Comparison of ENCODE assay signal across 9 mouse cellular contexts in genomic region chr11:100958613-100959463, GRCm38 (mm10). TPM values are rescaled to one million over a fixed set of nuclear protein-coding genes. Genes with fewer than 3 reads are reported as not detected.
DNase-seq lines count a peak whose midpoint lies in the region; ATAC-seq lines count a peak whose summit lies in the region.
"Had no signal": no experiment of that assay in that cellular context is flagged by ENCODE, and none has a peak within 500 bp of the region (broad histone marks: within the 10 kb centered on the region; RNA-seq: fewer than 3 reads in every experiment).

No protein-coding gene starts in this region.

- peaks cover 47% of the 10 kb centered on the region for H3K4me1 ChIP-seq in heart, embryonic 11.5 days (ENCODE audit: control insufficient read depth, insufficient read depth, low read length)
- H3K4me1 ChIP-seq in brown adipose tissue, adult 24 weeks (ENCODE audit: control insufficient read depth, insufficient read depth, insufficient read length, low read length): peaks cover 8% of the 10 kb centered on the region
- peaks cover 11% of the 10 kb centered on the region; the same call in 1 of the 2 replicates for H3K4me1 ChIP-seq in hindbrain, embryonic 14.5 days (replicated peaks; ENCODE audit: control insufficient read depth, insufficient read depth, low read length)
- peaks cover 12% of the 10 kb centered on the region for H3K4me1 ChIP-seq in midbrain, embryonic 16.5 days (ENCODE audit: control insufficient read depth, insufficient read depth, low read length)

- peaks cover 7% of the 10 kb centered on the region; the same call in 1 of the 2 replicates for H3K36me3 ChIP-seq in heart, embryonic 11.5 days (ENCODE audit: control insufficient read depth, insufficient read depth, low read length)
- no peaks in the 10 kb centered on the region for H3K36me3 ChIP-seq in hindbrain, embryonic 14.5 days (replicated peaks; ENCODE audit: control insufficient read depth, insufficient read depth)
- H3K36me3 ChIP-seq in midbrain, embryonic 16.5 days (ENCODE audit: control insufficient read depth, insufficient read depth, low read length): no peaks in the 10 kb centered on the region

- DNase-seq in heart, postnatal 25 days (ENCODE audit: low spot score): no peak
- DNase-seq in hindbrain, embryonic 14.5 days (ENCODE audit: low spot score): no peak
- no peak for DNase-seq in ovary, postnatal 10 days (ENCODE audit: low spot score)
- no peak for DNase-seq in cerebellum, adult 11-12 months

- WGBS in heart, embryonic 11.5 days (ENCODE audit: insufficient replicate concordance): 26% methylated on average over 76 of the region's 76 CpGs
- WGBS in hindbrain, embryonic 14.5 days: 8% methylated on average over 75 of the region's 76 CpGs
- WGBS in midbrain, embryonic 16.5 days: 8% methylated on average over 73 of the region's 76 CpGs

- H3K9me3 ChIP-seq in heart, embryonic 11.5 days (replicated peaks; ENCODE audit: control insufficient read depth, low read length): no peaks in the 10 kb centered on the region
- H3K9me3 ChIP-seq in hindbrain, embryonic 14.5 days (ENCODE audit: control insufficient read depth, low read length): no peaks in the 10 kb centered on the region
- H3K9me3 ChIP-seq in midbrain, embryonic 16.5 days (replicated peaks; ENCODE audit: control insufficient read depth, low read length, poor library complexity, severe bottlenecking): no peaks in the 10 kb centered on the region

- intact Hi-C loops in heart, postnatal 25 days (cut with DNase I): loop anchor here (2.0 kb wide), 2 partner anchors 100 to 244 kb away; no protein-coding TSS in a partner anchor

- peak overlapping the region; percentile 39 for H3K4me2 ChIP-seq in heart, embryonic 11.5 days
- H3K4me2 ChIP-seq in hindbrain, embryonic 14.5 days (replicated peaks): peak overlapping the region; percentile 44
- peak overlapping the region; percentile 52 for H3K4me2 ChIP-seq in midbrain, embryonic 16.5 days (ENCODE audit: low read length)

- H3K27me3 ChIP-seq in heart, embryonic 11.5 days (ENCODE audit: control insufficient read depth, insufficient read depth, low read length): peaks cover 13% of the 10 kb centered on the region
- peaks cover 26% of the 10 kb centered on the region for H3K27me3 ChIP-seq in hindbrain, embryonic 14.5 days (ENCODE audit: control insufficient read depth, insufficient read depth, low read length)
- peaks cover 22% of the 10 kb centered on the region for H3K27me3 ChIP-seq in midbrain, embryonic 16.5 days (ENCODE audit: control insufficient read depth, insufficient read depth, low read depth, low read length)
- H3K27me3 ChIP-seq: Patski had no signal

- no peak overlapping the region for H3K9ac ChIP-seq in heart, embryonic 11.5 days (ENCODE audit: low read depth, low read length)
- peak overlapping the region; percentile 29; the same call in 1 of the 2 replicates for H3K9ac ChIP-seq in hindbrain, embryonic 14.5 days
- H3K9ac ChIP-seq in midbrain, embryonic 16.5 days (ENCODE audit: low read depth, low read length): no peak overlapping the region

- no peak overlapping the region for H3K27ac ChIP-seq in heart, embryonic 11.5 days (ENCODE audit: low read depth, low read length)
- peak overlapping the region; percentile 89 for H3K27ac ChIP-seq in brown adipose tissue, adult 24 weeks (replicated peaks; ENCODE audit: low read depth, low read length)
- H3K27ac ChIP-seq in hindbrain, embryonic 14.5 days: no peak overlapping the region
- no peak overlapping the region for H3K27ac ChIP-seq in midbrain, embryonic 16.5 days (ENCODE audit: low read length)

- no peak for ATAC-seq in heart, embryonic 11.5 days (replicated peaks; ENCODE audit: insufficient number of reproducible peaks, low FRiP score, low TSS enrichment)
- ATAC-seq in hindbrain, embryonic 14.5 days (ENCODE audit: low FRiP score): no peak
- ATAC-seq in midbrain, embryonic 16.5 days: peak; percentile 6; the same call in 1 of the 2 replicates
- ATAC-seq in erythroid progenitor cell, adult 5-6 weeks (replicated peaks; ENCODE audit: low FRiP score, poor library complexity, severe bottlenecking): no peak
- ATAC-seq: Patski had no signal

- no peak overlapping the region for H3K4me3 ChIP-seq in heart, embryonic 11.5 days (ENCODE audit: low read depth, low read length)
- H3K4me3 ChIP-seq in brown adipose tissue, adult 24 weeks (ENCODE audit: insufficient read depth, low read depth, low read length): peak overlapping the region; percentile 42
- peak overlapping the region; percentile 25 for H3K4me3 ChIP-seq in hindbrain, embryonic 14.5 days (replicated peaks; ENCODE audit: low read length)
- peak overlapping the region; percentile 30 for H3K4me3 ChIP-seq in midbrain, embryonic 16.5 days (ENCODE audit: low read depth, low read length)

RNA-seq across cellular contexts. Expression of gene Cavin1, which starts 11.8 kb away (rescaled TPM):
- polyA plus RNA-seq in heart, embryonic 11.5 days (2014; fragmentation: Nextera tagmentation; extraction: Ambion mirVana): 113 and 175 TPM in 2 replicates
- 100 to 1,000 TPM; 275 to 277 TPM for total RNA-seq in heart, postnatal 25 days (2021)
- 242 and 279 TPM in 2 replicates for polyA plus RNA-seq in brown adipose tissue, adult 24 weeks (2012; ENCODE audit: insufficient read depth, insufficient read length, missing spikeins)
- polyA plus RNA-seq in hindbrain, embryonic 14.5 days (2014; fragmentation: Nextera tagmentation; extraction: Ambion mirVana): 20.1 and 21.1 TPM in 2 replicates
- 40.0 TPM in 2 replicates for polyA plus RNA-seq in midbrain, embryonic 16.5 days (2015; fragmentation: Nextera tagmentation; extraction: Ambion mirVana)
- not detected in 2 replicates for total RNA-seq in erythroid progenitor cell, adult 5-6 weeks (2015; ENCODE audit: low replicate concordance)
- not detected in 2 replicates for total RNA-seq in erythroid progenitor cell, adult 5-6 weeks (2017; ENCODE audit: low replicate concordance)

RNA-seq across cellular contexts. Expression of gene Stat3, which starts 19.5 kb away (rescaled TPM):
- 45.0 and 49.0 TPM in 2 replicates for polyA plus RNA-seq in heart, embryonic 11.5 days (2014; fragmentation: Nextera tagmentation; extraction: Ambion mirVana)
- 100 to 1,000 TPM in 1 of 2 experiments, 10 to 100 TPM in 1; 91.3 to 119 TPM for total RNA-seq in heart, postnatal 25 days (2021)
- polyA plus RNA-seq in brown adipose tissue, adult 24 weeks (2012; ENCODE audit: insufficient read depth, insufficient read length, missing spikeins): 18.8 and 20.9 TPM in 2 replicates
- polyA plus RNA-seq in hindbrain, embryonic 14.5 days (2014; fragmentation: Nextera tagmentation; extraction: Ambion mirVana): 49.1 and 50.6 TPM in 2 replicates
- 37.3 and 39.0 TPM in 2 replicates for polyA plus RNA-seq in midbrain, embryonic 16.5 days (2015; fragmentation: Nextera tagmentation; extraction: Ambion mirVana)
- total RNA-seq in erythroid progenitor cell, adult 5-6 weeks (2015; ENCODE audit: low replicate concordance): 31.0 and 31.4 TPM in 2 replicates
- total RNA-seq in erythroid progenitor cell, adult 5-6 weeks (2017; ENCODE audit: low replicate concordance): 26.2 and 26.6 TPM in 2 replicates

RNA-seq across cellular contexts. Expression of gene Atp6v0a1, which starts 50.4 kb away (rescaled TPM):
- polyA plus RNA-seq in heart, embryonic 11.5 days (2014; fragmentation: Nextera tagmentation; extraction: Ambion mirVana): 57.1 and 62.2 TPM in 2 replicates
- total RNA-seq in heart, postnatal 25 days (2021): 10 to 100 TPM; 84.7 to 87.3 TPM
- polyA plus RNA-seq in brown adipose tissue, adult 24 weeks (2012; ENCODE audit: insufficient read depth, insufficient read length, missing spikeins): 26.1 and 26.7 TPM in 2 replicates
- polyA plus RNA-seq in hindbrain, embryonic 14.5 days (2014; fragmentation: Nextera tagmentation; extraction: Ambion mirVana): 143 and 152 TPM in 2 replicates
- 155 and 172 TPM in 2 replicates for polyA plus RNA-seq in midbrain, embryonic 16.5 days (2015; fragmentation: Nextera tagmentation; extraction: Ambion mirVana)
- total RNA-seq in erythroid progenitor cell, adult 5-6 weeks (2015; ENCODE audit: low replicate concordance): 316 and 341 TPM in 2 replicates
- total RNA-seq in erythroid progenitor cell, adult 5-6 weeks (2017; ENCODE audit: low replicate concordance): 355 and 494 TPM in 2 replicates
